Mouse (Mus musculus) urinary bladder, adult 2 months (tissue): Measurements from ENCODE around the gene Tsnaxip1. TPM values are rescaled to one million over a fixed set of nuclear protein-coding genes. Genes with fewer than 3 reads are reported as not detected.
"Not testable (repeated sequence)": the region's sequence is repeated elsewhere in the genome, so short reads cannot be mapped to it uniquely, and the experiment has no call there.

Experiments used
- DNase-seq: peaks from one replicate; pipeline ENCODE4 v3.0.0; 2022; ENCODE audit warnings: low spot score
- polyA plus RNA-seq: library from polyadenylated mRNA; depleted of rRNA; stranded (reverse); fragments of >200 nt; gene quantifications from 2 replicates; pipeline ENCODE4 v1.2.3, GENCODE M21; 2012

The Tsnaxip1 gene
- polyA plus RNA-seq, 1 experiment = not detected

- DNase-seq = no peak
Observed at GRCm38 (mm10) chr8:105813241-105813640, 14.3 kb upstream of the Tsnaxip1 start.

DNA sequence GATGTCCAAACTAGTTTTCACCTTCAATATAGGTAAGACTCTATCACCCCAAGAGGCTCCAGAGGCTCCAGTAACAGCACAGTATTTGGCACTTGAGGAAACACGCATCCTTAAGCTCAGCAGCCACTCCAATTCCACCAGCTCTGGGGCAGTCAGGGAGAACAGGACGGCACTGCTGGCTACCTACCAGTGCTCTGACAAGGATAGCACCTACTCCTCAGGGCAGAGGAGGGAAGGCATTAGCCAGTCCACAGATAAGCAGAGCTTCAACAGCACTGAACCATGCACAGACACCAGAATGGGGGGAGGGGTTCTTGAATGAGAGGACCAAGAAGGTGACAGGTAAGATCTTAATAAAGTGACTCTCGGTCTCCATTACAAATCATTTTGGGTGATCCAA lies 7.9 kb upstream of the Tsnaxip1 start:
- no peak for DNase-seq

DNA sequence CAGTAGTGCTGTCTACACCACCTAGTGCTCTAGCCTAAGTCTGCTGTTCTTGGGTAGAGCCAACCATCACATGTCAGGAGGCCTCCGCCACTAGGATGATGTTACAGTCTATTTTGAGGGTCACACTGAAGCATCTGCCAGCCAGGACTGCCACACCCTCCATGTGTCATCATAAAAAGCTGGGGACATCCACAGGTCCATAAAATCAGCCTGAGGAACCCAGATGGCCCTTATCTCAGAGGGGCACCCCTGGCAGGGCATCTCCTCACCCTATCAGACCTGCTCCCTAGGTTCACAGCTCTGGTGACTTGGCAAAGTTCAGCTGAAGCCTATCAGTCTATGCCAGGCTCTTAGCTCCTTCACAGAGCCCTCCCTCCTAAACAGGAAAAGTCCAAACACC lies 6.6 kb upstream of the Tsnaxip1 start:
- DNase-seq = no peak

DNA sequence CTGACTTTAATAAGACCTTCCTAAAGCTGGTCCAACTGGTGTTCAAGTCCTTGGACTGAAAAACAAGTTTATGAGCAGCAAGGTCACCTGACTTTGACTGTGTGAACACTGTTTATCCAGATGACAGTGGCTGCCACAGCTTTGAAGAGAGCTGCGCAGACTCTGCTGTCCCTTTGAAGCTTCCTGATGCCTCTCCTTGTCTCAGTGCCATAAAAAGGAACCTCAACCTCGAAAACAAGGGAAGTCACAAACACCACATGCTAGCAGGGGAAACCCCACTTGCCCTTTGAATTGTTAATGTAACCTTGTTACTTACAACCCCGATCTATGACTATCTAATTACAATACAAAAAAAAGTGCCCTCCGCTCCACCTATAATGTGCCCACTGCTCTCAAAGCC lies 2.0 kb upstream of the Tsnaxip1 start:
- no peak for DNase-seq

- DNase-seq = no peak
Observed at GRCm38 (mm10) chr8:105826379-105826778, 1.2 kb upstream of the Tsnaxip1 start.

- DNase-seq = not testable (repeated sequence)
Observed at GRCm38 (mm10) chr8:105833740-105834139, 6.2 kb downstream of the Tsnaxip1 start.

GRCm38 (mm10) chr8:105835318-105835717 lies 7.8 kb downstream of the Tsnaxip1 start:
- peak; percentile 48 for DNase-seq

- no peak for DNase-seq
Observed at GRCm38 (mm10) chr8:105836991-105837390, 9.5 kb downstream of the Tsnaxip1 start.

- DNase-seq = no peak
Observed at GRCm38 (mm10) chr8:105839209-105839608, 11.7 kb downstream of the Tsnaxip1 start.

DNA sequence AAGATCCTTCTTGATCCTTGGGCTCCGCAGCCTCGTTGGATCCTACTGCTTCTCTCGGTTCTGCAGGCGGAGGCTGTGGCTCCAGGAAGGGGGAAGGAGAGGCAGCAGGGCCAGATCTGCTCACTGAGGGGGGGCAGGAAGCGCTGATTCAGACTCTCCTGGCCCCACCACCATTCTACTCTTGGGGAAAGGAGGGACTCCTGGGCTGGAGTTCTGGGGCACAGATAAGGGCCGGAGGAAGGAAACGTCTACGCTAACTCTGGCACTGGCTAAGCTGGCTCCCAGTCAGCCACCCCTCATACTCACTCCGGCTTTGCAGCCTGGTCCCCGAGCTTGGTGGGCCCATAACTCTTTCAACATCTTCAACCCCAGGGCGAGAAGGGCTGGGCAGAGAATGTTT lies 19.1 kb downstream of the Tsnaxip1 start:
- DNase-seq = no peak

DNA sequence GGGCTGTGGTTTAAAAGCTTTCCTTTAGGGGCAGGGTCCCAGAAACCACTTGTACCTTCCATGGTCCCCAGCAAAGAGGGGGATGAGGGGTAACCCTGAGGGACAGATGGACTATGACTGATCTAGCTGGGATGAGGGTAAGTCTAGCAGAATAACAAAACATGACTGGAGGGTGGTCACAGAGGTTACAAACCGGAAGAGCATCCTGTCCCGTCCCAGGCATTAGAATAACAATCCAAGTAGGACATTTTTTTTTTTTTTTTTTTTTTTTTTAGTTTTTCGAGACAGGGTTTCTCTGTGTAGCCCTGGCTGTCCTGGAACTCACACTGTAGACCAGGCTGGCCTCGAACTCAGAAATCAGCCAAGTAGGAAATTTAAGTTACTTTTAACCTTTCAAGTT lies 22.5 kb downstream of the Tsnaxip1 start:
- no peak for DNase-seq

DNA sequence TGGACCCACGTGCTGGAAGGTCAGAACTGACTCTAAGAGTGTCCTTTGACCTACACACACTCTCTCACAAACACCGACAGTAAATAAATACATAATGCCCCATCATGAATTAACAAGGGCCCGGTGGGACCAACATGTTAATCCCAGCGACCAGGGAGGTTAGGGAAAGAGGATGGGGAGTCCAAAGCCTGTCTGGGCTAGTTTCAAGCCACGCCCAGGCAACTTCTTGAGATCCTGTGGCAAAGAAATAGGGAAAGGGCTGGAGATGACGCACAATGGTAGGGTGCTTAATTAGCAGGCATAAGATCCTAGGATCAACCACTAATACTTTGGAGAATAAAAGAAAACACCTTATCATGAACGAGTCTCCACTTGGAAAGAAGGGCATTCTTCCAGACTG lies 23.1 kb downstream of the Tsnaxip1 start:
- DNase-seq = no peak

GRCm38 (mm10) chr8:105851651-105852143 lies 24.2 kb downstream of the Tsnaxip1 start:
- peak; percentile 67 for DNase-seq

- no peak for DNase-seq
Observed at GRCm38 (mm10) chr8:105852146-105852729, 24.7 kb downstream of the Tsnaxip1 start.

DNA sequence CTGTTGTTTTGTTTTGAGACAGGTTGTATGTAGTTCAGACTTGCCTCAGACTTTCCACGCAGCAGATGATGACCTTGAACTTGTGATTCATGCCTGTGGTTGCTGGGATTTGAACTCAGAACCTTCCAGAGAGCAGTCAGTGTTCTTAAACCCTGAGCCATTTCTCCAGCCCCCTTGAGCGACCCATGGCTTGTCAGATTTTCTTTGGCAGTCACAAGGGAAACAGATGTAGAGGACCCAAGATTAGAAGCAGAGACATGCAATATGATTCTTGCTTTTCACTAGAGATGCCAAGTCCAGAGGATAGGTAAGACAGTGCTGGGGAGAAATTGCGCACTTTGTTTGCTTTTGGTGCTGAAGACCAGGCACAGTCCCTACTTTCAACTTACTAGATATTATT lies 25.6 kb downstream of the Tsnaxip1 start, which contains the start of gene Cenpt:
Gene Cenpt, minus strand, starts transcription at position 101 of the 400 bp plus-strand sequence.
- no peak for DNase-seq

- DNase-seq = no peak
Observed at GRCm38 (mm10) chr8:105854303-105854702, 26.8 kb downstream of the Tsnaxip1 start.

GRCm38 (mm10) chr8:105854715-105855216 lies 27.2 kb downstream of the Tsnaxip1 start, which contains the start of gene Thap11:
TSS of gene Thap11 (plus strand) at chr8:105855132.
- peak; percentile 88 for DNase-seq

GRCm38 (mm10) chr8:105855248-105856167 lies 28.0 kb downstream of the Tsnaxip1 start:
- DNase-seq = peak; percentile 58

DNA sequence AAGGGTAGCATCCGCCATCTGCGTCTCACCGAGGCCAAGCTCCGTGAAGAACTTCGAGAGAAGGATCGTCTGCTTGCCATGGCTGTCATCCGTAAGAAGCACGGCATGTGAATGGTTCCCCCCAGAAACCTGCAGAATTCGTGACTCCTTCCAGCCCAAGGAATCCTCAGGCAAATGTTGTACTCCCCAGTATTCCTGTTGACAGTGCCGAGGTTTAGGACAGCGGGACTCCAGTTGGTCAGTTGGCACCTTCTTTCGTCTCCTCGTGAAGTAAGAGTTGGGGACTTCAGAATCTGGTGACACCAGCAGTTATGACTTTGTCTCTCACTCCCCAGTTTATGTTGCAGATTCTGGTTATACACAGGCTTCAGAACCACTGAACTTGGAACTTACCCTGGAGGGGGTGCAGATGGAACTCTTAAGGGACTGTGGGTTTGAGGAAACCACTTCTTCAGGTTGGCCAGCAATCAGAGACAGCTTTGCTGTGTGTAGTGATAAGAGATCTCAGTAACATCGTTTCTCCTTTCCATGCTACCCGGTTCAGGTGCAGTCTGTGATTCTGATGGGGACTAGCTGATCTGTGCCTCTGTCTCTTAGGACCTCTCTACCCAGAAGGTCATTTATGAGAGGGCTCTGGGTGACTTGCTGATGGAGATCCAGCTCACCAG lies 28.8 kb downstream of the Tsnaxip1 start:
- DNase-seq = no peak

DNA sequence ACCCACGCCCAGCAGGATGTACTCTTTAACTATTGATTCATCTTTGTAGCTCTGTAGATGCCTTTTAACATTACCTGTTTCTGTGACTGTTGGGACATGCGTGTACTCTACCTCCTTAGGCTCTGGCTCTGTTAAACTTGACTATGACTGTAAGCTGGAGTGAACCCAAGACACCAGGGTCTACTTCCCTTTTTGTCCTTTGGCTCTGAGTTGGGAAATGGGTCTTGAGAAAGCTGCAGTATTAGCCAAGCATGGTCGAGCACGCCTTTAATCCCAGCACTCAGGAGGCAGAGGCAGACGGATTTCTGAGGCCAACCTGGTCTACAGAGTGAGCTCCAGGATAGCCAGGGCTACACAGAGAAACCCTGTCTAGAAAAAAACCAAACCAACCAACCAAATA lies 31.0 kb downstream of the Tsnaxip1 start:
- no peak for DNase-seq

GRCm38 (mm10) chr8:105859314-105859713 lies 31.8 kb downstream of the Tsnaxip1 start:
- DNase-seq = no peak
